Mouse (Mus musculus) bone marrow macrophage, adult 2 months (primary cell): ENCODE measurements around the gene Ftsj1. TPM values are rescaled to one million over a fixed set of nuclear protein-coding genes. Genes with fewer than 3 reads are reported as not detected.
A peak's percentile ranks its signal among the peaks of the same experiment; 100 is the strongest.

Experiments
- H3K27ac ChIP-seq: 2 replicates; pipeline ENCODE4 v1.5.1; 2012; ENCODE audit warnings: low read depth, low read length; ENCODE audit not compliant: insufficient read depth
- H3K4me1 ChIP-seq: 2 replicates; pipeline ENCODE4 v1.6.1; 2012; ENCODE audit warnings: low read length; ENCODE audit not compliant: control insufficient read depth, insufficient read depth
- H3K4me3 ChIP-seq: 2 replicates; pipeline ENCODE4 v1.5.1; 2012; ENCODE audit warnings: mild to moderate bottlenecking, low read length, moderate library complexity; ENCODE audit not compliant: insufficient read depth
- CTCF ChIP-seq: IDR thresholded peaks from 2 replicates; pipeline ENCODE4 v1.5.1; 2012; ENCODE audit warnings: low read depth, mild to moderate bottlenecking, low read length, moderate library complexity
- POLR2A ChIP-seq: IDR thresholded peaks from 2 replicates; pipeline ENCODE4 v1.6.1; 2012; ENCODE audit warnings: mild to moderate bottlenecking, low read depth, low read length, borderline replicate concordance
- polyA plus RNA-seq: library from polyadenylated mRNA; stranded (reverse); fragments of >200 nt; gene quantifications from 2 replicates; pipeline ENCODE4 v1.2.4, GENCODE M21; 2012; ENCODE audit not compliant: missing spikeins, insufficient read depth, insufficient read length

Ftsj1 gene
- 10.5 and 13.8 TPM in 2 replicates for polyA plus RNA-seq

GRCm38 (mm10) chrX:8252334-8253285, at the start of gene Ftsj1:
Gene Ftsj1 (minus strand): TSS chrX:8252406.
- peak within 1 kb of the TSS; percentile 80 for H3K4me3 ChIP-seq
- H3K4me1 ChIP-seq, result no peaks in the 10 kb centered on the region
- H3K27ac ChIP-seq, result peak within 1 kb of the TSS; percentile 37
- no peak for TF ChIP-seq CTCF
- TF ChIP-seq POLR2A, result no peak

DNA sequence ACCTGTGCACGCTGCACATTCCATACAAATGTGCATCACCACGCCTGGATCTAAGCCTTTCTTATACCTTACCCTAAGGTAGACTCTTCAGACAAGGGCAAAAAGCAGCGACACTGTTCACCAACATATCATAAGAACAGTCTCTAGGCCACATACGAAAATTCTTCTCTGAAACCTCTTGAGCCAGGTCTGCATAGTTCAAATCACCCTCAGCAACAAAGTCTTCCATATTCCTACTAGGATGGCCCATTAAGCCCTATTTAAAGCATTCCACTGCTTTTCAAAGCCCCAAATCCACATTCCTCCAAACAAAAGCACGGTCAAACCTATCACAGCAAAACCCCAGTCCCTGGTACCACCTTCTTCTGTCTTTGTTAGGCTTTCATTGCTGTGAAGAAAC, 36.4 kb upstream of the Ftsj1 start:
- no peak overlapping the region for H3K4me3 ChIP-seq
- no peaks in the 10 kb centered on the region for H3K4me1 ChIP-seq
- H3K27ac ChIP-seq, result no peak overlapping the region
- TF ChIP-seq POLR2A, result no peak
- no peak for TF ChIP-seq CTCF

- TF ChIP-seq CTCF, result no peak
- Histone ChIP-seq H3K4me1 (no peaks in the 10 kb centered on the region), H3K4me3 (no peak overlapping the region), H3K27ac (no peak overlapping the region)
Observed at GRCm38 (mm10) chrX:8274056-8274455, 21.9 kb upstream of the Ftsj1 start.

DNA sequence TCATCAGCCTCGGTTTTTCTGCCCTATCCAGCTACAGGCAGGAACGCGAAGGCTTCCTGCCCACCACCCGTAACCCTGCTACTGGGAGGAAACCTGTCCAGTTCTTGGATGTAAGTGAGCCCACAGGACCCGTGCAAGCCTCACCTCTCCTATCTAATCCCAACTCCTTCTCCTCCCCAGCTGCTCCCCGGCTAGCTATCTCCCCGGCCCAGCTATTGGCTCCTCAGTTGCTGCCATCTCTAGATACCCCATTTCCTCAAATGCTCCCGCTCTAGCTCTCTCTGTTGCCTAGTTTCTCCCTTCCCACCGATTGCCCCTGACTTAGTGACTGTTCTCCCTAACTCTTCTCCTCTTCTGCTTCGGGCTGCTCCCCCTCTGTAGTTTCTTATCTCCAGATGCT, 19.8 kb upstream of the Ftsj1 start:
- Histone ChIP-seq H3K27ac (no peak overlapping the region), H3K4me3 (no peak overlapping the region), H3K4me1 (no peaks in the 10 kb centered on the region)
- TF ChIP-seq CTCF (no peak), POLR2A (no peak)

DNA sequence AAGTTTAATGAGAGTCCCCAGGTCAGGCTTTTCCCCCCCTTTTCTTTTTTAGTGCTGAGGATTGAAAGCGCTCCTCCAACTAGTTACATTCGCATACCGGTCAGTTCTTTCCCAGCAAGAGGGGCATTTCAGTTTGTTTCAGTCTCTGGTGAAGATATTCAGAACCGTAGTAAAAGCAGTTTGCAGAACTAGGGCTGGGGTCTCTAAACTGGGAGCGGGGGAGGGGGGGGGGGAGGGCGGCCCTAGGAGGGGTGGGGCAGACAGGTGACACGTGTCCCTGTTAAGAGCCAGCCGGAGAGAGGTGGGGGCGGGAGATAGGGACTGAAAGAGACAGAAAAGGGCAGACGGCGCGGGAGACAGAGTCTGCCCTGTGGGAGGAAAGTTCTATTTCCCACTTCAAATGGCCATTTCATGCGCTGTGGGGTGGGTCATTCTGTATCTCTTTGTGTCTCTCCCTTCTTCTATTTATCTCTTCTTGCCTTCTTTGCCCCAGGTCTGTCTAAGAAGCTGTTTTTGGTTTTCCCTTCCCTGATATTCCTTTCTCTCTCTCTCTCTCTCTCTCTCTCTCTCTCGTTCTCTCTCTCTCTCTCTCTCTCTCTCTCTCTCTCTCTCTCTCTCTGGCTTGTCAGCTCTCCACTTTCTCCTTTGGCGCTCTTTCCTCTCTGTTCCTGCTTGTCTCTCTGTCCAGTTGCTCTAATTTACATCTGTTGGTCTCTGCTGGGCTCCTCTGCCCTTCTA, 19.0 kb upstream of the Ftsj1 start, which contains the start of gene Slc38a5:
Gene Slc38a5, plus strand, starts transcription at position 51 of the 738 bp plus-strand sequence.
- Histone ChIP-seq H3K4me3 (no peak within 1 kb of the TSS), H3K4me1 (no peaks in the 10 kb centered on the region), H3K27ac (no peak within 1 kb of the TSS)
- TF ChIP-seq POLR2A (no peak), CTCF (no peak)

DNA sequence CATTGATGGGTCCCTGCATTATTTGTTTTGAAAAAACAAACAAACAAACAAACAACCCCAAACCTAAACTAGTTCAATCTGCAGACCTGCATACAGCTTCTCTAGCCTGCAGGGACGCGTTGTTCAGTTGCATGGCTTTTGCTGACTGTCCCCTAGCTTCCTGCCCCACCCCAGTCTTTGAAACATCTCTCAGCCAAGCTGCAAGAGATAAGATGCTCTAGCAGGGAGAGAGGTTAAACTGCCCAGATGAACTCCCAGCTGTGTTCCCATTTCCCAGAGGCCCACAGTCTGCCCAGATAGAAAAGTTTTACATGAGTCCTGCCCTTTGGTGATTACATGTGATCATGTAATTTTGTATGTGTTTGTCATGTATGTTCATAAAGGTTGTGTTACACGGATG, 12.0 kb upstream of the Ftsj1 start:
- H3K27ac ChIP-seq, result no peak overlapping the region
- no peaks in the 10 kb centered on the region for H3K4me1 ChIP-seq
- H3K4me3 ChIP-seq, result no peak overlapping the region
- no peak for TF ChIP-seq CTCF
- TF ChIP-seq POLR2A, result no peak

- TF ChIP-seq CTCF (no peak), POLR2A (no peak)
- Histone ChIP-seq H3K4me1 (no peaks in the 10 kb centered on the region), H3K27ac (no peak overlapping the region), H3K4me3 (no peak overlapping the region)
Observed at GRCm38 (mm10) chrX:8263156-8263804, 11.1 kb upstream of the Ftsj1 start.

- TF ChIP-seq CTCF, result no peak
- TF ChIP-seq POLR2A, result no peak
- Histone ChIP-seq H3K4me3 (no peak overlapping the region), H3K4me1 (no peaks in the 10 kb centered on the region), H3K27ac (no peak overlapping the region)
Observed at GRCm38 (mm10) chrX:8259478-8259877, 7.3 kb upstream of the Ftsj1 start.

DNA sequence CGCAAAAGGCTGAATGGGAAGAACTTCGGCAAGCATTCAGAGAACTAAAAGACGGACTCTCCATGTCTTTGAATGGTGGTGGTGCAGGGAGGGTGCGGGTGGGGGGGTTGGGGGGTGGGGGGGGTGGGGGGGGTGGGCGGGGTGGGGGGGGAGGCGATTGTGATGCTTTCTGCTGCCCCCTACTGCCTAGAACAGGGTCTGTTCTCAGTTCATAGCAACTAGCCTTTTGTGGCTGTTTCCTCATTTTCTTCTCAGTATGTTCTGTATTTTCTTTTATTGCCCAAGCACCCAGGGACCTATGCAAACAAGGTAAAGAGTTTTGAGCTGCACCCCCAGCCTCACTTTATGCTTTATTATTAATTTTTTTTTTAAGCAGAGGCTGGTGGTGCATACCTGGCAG, 3.6 kb upstream of the Ftsj1 start:
- no peak overlapping the region for H3K4me3 ChIP-seq
- H3K27ac ChIP-seq, result no peak overlapping the region
- TF ChIP-seq POLR2A, result no peak
- no peak for TF ChIP-seq CTCF
- no peaks in the 10 kb centered on the region for H3K4me1 ChIP-seq

GRCm38 (mm10) chrX:8253711-8254110, 1.5 kb upstream of the Ftsj1 start:
- no peak for TF ChIP-seq POLR2A
- TF ChIP-seq CTCF, result no peak
- H3K27ac ChIP-seq, result no peak overlapping the region
- H3K4me1 ChIP-seq, result no peaks in the 10 kb centered on the region
- H3K4me3 ChIP-seq, result no peak overlapping the region
